Mouse (Mus musculus) CH12.LX (cell line): ENCODE measurements around the gene B2m. TPM values are rescaled to one million over a fixed set of nuclear protein-coding genes. Genes with fewer than 3 reads are reported as not detected.

ENCODE experiments used
- DNase-seq: peaks from one replicate; pipeline ENCODE4 v3.0.0-alpha.2; 2013; ENCODE audit errors: extremely low read depth
- H3K27ac ChIP-seq: 2 replicates; pipeline ENCODE4 v1.5.1; 2012; ENCODE audit warnings: low read depth, mild to moderate bottlenecking, control low read depth, moderate library complexity; ENCODE audit not compliant: insufficient read depth
- H3K27me3 ChIP-seq: replicated peaks from 2 replicates; pipeline ENCODE3; 2012; ENCODE audit warnings: inconsistent platforms
- H3K36me3 ChIP-seq, 2 experiments: replicated peaks in 1 of 2; 2 replicates each; pipeline versions ENCODE3 to v1.6.1; 2012; ENCODE audit warnings: inconsistent platforms in 1 of 2, low read length in 1 of 2, mild to moderate bottlenecking in 1 of 2, mixed read lengths in 1 of 2, moderate library complexity in 1 of 2; ENCODE audit not compliant: control insufficient read depth in 1 of 2, insufficient read depth in 1 of 2
- H3K4me1 ChIP-seq, 2 experiments: 2 replicates each; pipeline ENCODE4 v1.6.1; 2012; ENCODE audit warnings: inconsistent platforms in 1 of 2, moderate library complexity in 1 of 2; ENCODE audit not compliant: insufficient read depth in 2 of 2, control insufficient read depth in 1 of 2
- H3K4me2 ChIP-seq: 2 replicates; pipeline ENCODE4 v1.6.1; 2012; ENCODE audit warnings: low read depth, mild to moderate bottlenecking, control low read depth; ENCODE audit not compliant: poor library complexity, insufficient read depth, severe bottlenecking
- H3K4me3 ChIP-seq, 3 experiments: fragments of 150-350 bp in 1 of 3; sonication (generic) in 1 of 3; replicated peaks in 1 of 3; 2 replicates each; pipeline versions ENCODE3 to v1.5.1; 2011 to 2012; ENCODE audit warnings: low read depth in 2 of 3, low read length in 2 of 3, mild to moderate bottlenecking in 2 of 3, moderate library complexity in 2 of 3, control low read depth in 1 of 3, improper control_type of control experiment in 1 of 3, inconsistent platforms in 1 of 3, mixed read lengths in 1 of 3; ENCODE audit not compliant: poor library complexity in 1 of 3
- H3K79me2 ChIP-seq: replicated peaks from 2 replicates; pipeline ENCODE4 v1.6.1; 2012; ENCODE audit warnings: mild to moderate bottlenecking, moderate library complexity; ENCODE audit not compliant: control insufficient read depth, poor library complexity, insufficient read depth, severe bottlenecking; ENCODE audit errors: extremely low read depth
- H3K9ac ChIP-seq: 2 replicates; pipeline ENCODE4 v1.6.1; 2012; ENCODE audit warnings: low read depth, mild to moderate bottlenecking, control low read depth, moderate library complexity; ENCODE audit not compliant: insufficient read depth
- H3K9me3 ChIP-seq: replicated peaks from 2 replicates; pipeline ENCODE3; 2012; ENCODE audit warnings: low read length, inconsistent platforms, mixed read lengths
- BHLHE40 ChIP-seq: IDR thresholded peaks from 2 replicates; pipeline ENCODE4 v1.6.1; 2011; ENCODE audit warnings: mild to moderate bottlenecking, low read depth, low read length, improper control_type of control experiment
- CHD2 ChIP-seq: IDR thresholded peaks from 2 replicates; pipeline ENCODE4 v1.6.1; 2011; ENCODE audit warnings: low read length, improper control_type of control experiment
- CTCF ChIP-seq, 2 experiments: IDR thresholded peaks in 1 of 2; conservative IDR thresholded peaks in 1 of 2; 2 replicates each; pipeline ENCODE4 v1.5.1; 2011 to 2012; ENCODE audit warnings: low read depth in 2 of 2, low read length in 2 of 2, improper control_type of control experiment in 1 of 2, inconsistent platforms in 1 of 2, mild to moderate bottlenecking in 1 of 2, moderate library complexity in 1 of 2
- E2F4 ChIP-seq: IDR thresholded peaks from 2 replicates; pipeline ENCODE4 v1.6.1; 2011; ENCODE audit warnings: low read depth, low read length, improper control_type of control experiment; ENCODE audit not compliant: insufficient replicate concordance
- ELF1 ChIP-seq: IDR thresholded peaks from 2 replicates; pipeline ENCODE4 v1.6.1; 2014; ENCODE audit warnings: low read depth, mild to moderate bottlenecking, inconsistent platforms, low read length, improper control_type of control experiment
- ETS1 ChIP-seq: conservative IDR thresholded peaks from 2 replicates; pipeline ENCODE4 v1.6.1; 2012; ENCODE audit warnings: low read depth, mild to moderate bottlenecking, inconsistent platforms, low read length, improper control_type of control experiment, moderate library complexity
- GABPA ChIP-seq: IDR thresholded peaks from 2 replicates; pipeline ENCODE4 v1.6.1; 2012; ENCODE audit warnings: low read depth, low read length, improper control_type of control experiment, inconsistent platforms; ENCODE audit not compliant: insufficient replicate concordance
- IRF4 ChIP-seq: IDR thresholded peaks from 2 replicates; pipeline ENCODE4 v1.6.1; 2014; ENCODE audit warnings: low read depth, mild to moderate bottlenecking, inconsistent platforms, low read length, improper control_type of control experiment
- MAZ ChIP-seq: IDR thresholded peaks from 2 replicates; pipeline ENCODE4 v1.6.1; 2012; ENCODE audit warnings: low read depth, mild to moderate bottlenecking, inconsistent platforms, low read length, improper control_type of control experiment, moderate library complexity
- MYC ChIP-seq: IDR thresholded peaks from 2 replicates; pipeline ENCODE4 v1.6.1; 2011; ENCODE audit warnings: low read depth, mild to moderate bottlenecking, improper control_type of control experiment, low read length
- POLR2A ChIP-seq: IDR thresholded peaks from 2 replicates; pipeline ENCODE4 v1.6.1; 2011; ENCODE audit warnings: low read depth, mild to moderate bottlenecking, improper control_type of control experiment, low read length
- POLR2AphosphoS2 ChIP-seq: IDR thresholded peaks from 2 replicates; pipeline ENCODE4 v1.6.1; 2011; ENCODE audit warnings: low read depth, low read length, improper control_type of control experiment
- RAD21 ChIP-seq: IDR thresholded peaks from 2 replicates; pipeline ENCODE4 v1.6.1; 2011; ENCODE audit warnings: low read depth, mild to moderate bottlenecking, low read length, improper control_type of control experiment, moderate library complexity
- TBP ChIP-seq: conservative IDR thresholded peaks from 2 replicates; pipeline ENCODE4 v1.6.1; 2011; ENCODE audit warnings: low read depth, low read length, improper control_type of control experiment
- ZKSCAN1 ChIP-seq: IDR thresholded peaks from 2 replicates; pipeline ENCODE4 v1.6.1; 2012; ENCODE audit warnings: low read depth, inconsistent platforms, low read length, improper control_type of control experiment, borderline replicate concordance
- dilution Hi-C: fragments of 300-500 bp; cut with MboI; formaldehyde crosslinking; loops from 2 replicates; pipeline ENCODE4 v1.14.3; 2020; ENCODE audit warnings: low sequenced_read_pairs; ENCODE audit not compliant: extremely low pct_unique_long_range_greater_than_20kb, extremely low pct_ligation_motif_present
- in situ Hi-C: fragments of 300-500 bp; cut with MboI; formaldehyde crosslinking; loops from 3 replicates; pipeline ENCODE4 v1.14.3; 2019; ENCODE audit warnings: low sequenced_read_pairs, low pct_ligation_motif_present, low pct_unique_long_range_greater_than_20kb, mixed read lengths
- polyA plus RNA-seq: library from polyadenylated mRNA; unstranded; fragments of >175 nt; gene quantifications from 2 replicates; pipeline ENCODE4 v1.2.1, GENCODE M21; 2012; ENCODE audit warnings: low read depth; ENCODE audit not compliant: insufficient read length
- total RNA-seq, 2 experiments: library from RNA; depleted of rRNA; stranded (reverse); fragments of 300-350 nt in 1 of 2; fragments of >200 nt in 1 of 2; gene quantifications; 2 replicates each; pipeline ENCODE4 v1.2.3; 2012 to 2014

The B2m gene
- total and polyA plus RNA-seq, 3 experiments: 1,509 to 1,954 (median 1,919) TPM

GRCm38 (mm10) chr2:122154479-122154878 lies 7.0 kb downstream of the B2m start:
- no peak for TF ChIP-seq E2F4
- no peak for TF ChIP-seq ELF1
- no peak for TF ChIP-seq MYC
- no peak for TF ChIP-seq MAZ
- TF ChIP-seq POLR2AphosphoS2: peak; percentile 91
- no peak for TF ChIP-seq TBP
- TF ChIP-seq ZKSCAN1: no peak
- TF ChIP-seq CTCF (conservative IDR thresholded peaks at IDR 0.05 in 1 of 2, IDR thresholded peaks at IDR 0.05 in 1 of 2; ENCODE audit: low read depth in 2 of 2, low read length in 2 of 2): peak in 1 of 2 experiments; percentile 9; a peak in 1 of 4 replicates
- H3K9me3 ChIP-seq: peaks cover 4% of the 10 kb centered on the region
- H3K36me3 ChIP-seq: peaks cover 56 to 75% of the 10 kb centered on the region in 2 experiments
- H3K4me1 ChIP-seq: peaks cover 23 to 78% of the 10 kb centered on the region in 2 experiments
- peak overlapping the region in 1 of 3 experiments; percentile 38 for H3K4me3 ChIP-seq
- H3K4me2 ChIP-seq: no peak overlapping the region
- in situ Hi-C loops: no loop called here
- H3K27ac ChIP-seq: no peak overlapping the region
- peaks cover 41% of the 10 kb centered on the region for H3K79me2 ChIP-seq
- dilution Hi-C loops: no loop called here
- no peak overlapping the region for H3K9ac ChIP-seq
- no peak for DNase-seq
- H3K27me3 ChIP-seq: no peaks in the 10 kb centered on the region

GRCm38 (mm10) chr2:122155292-122155691 lies 7.8 kb downstream of the B2m start:
- TF ChIP-seq RAD21: no peak
- peak; percentile 39; the same call in 1 of the 2 replicates for TF ChIP-seq IRF4
- no peak for TF ChIP-seq CHD2
- 0 out of 4 replicates have a peak, but pooled peaks of 1 of the 2 experiments have one; percentile 0 for TF ChIP-seq CTCF (conservative IDR thresholded peaks at IDR 0.05 in 1 of 2, IDR thresholded peaks at IDR 0.05 in 1 of 2; ENCODE audit: low read depth in 2 of 2, low read length in 2 of 2)
- TF ChIP-seq TBP: no peak
- no peak for TF ChIP-seq BHLHE40
- peak; percentile 39; the same call in 1 of the 2 replicates for TF ChIP-seq POLR2A
- no peak for TF ChIP-seq GABPA
- no peak for TF ChIP-seq ETS1
- TF ChIP-seq, all 38 proteins: peak for 3
- H3K27ac ChIP-seq: no peak overlapping the region

More at GRCm38 (mm10) chr2:122155292-122155691, 7.8 kb downstream of the B2m start:
- Histone ChIP-seq H3K4me2 (no peak overlapping the region), H3K9ac (no peak overlapping the region), H3K9me3 (peaks cover 4% of the 10 kb centered on the region), H3K4me3 (no peak overlapping the region), H3K27me3 (no peaks in the 10 kb centered on the region), H3K4me1 (peaks cover 23 to 81% of the 10 kb centered on the region in 2 experiments), H3K79me2 (peaks cover 33% of the 10 kb centered on the region), H3K36me3 (peaks cover 48 to 67% of the 10 kb centered on the region in 2 experiments)
- in situ Hi-C loops: loop anchor here (5.0 kb wide), 1 partner anchor 83 kb away; no protein-coding TSS in a partner anchor
- DNase-seq: no peak
- dilution Hi-C loops: no loop called here
